In the genomic region with DNA sequence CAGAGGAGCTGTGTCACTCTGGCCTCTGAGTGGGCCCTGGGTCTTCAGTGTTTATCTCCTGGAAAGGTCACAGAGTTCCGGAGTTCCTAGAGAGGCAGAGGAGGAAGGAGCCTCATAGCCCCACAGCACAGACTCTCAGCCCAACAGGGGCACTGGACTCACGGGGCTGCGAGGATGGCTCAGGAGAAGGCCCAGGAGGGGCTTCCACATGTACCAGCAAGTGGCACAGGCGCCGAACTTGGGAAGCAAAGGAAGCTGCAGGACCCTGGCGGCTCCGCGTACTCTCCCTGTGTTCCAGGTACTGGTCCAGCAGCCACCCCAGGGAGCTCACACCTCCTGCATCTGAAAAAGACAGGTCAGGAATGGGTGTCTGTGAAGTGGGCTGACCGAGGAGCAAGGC, we compare ENCODE assay signal across 11 mouse cellular contexts. TPM values are rescaled to one million over a fixed set of nuclear protein-coding genes. Genes with fewer than 3 reads are reported as not detected.
DNase-seq lines count a peak whose midpoint lies in the region; ATAC-seq and TF ChIP-seq lines count a peak whose summit lies in the region.
"Had no signal": no experiment of that assay in that cellular context is flagged by ENCODE, and none has a peak within 500 bp of the region (broad histone marks: within the 10 kb centered on the region; RNA-seq: fewer than 3 reads in every experiment).

No protein-coding gene starts in this region.

- H3K9ac ChIP-seq in kidney, embryonic 15.5 days: no peak overlapping the region
- no peak overlapping the region; the same call in 1 of the 2 replicates for H3K9ac ChIP-seq in kidney, embryonic 14.5 days (ENCODE audit: low read depth, low read length)
- H3K9ac ChIP-seq in ES-Bruce4 (ENCODE audit: low read depth, poor library complexity, severe bottlenecking): peak overlapping the region; percentile 30
- peak overlapping the region; percentile 47 for H3K9ac ChIP-seq in limb, embryonic 11.5 days (ENCODE audit: low read length)

- H3K27ac ChIP-seq in kidney, embryonic 15.5 days: no peak overlapping the region
- no peak overlapping the region for H3K27ac ChIP-seq in kidney, embryonic 14.5 days (ENCODE audit: low read depth, low read length)
- H3K27ac ChIP-seq in ES-Bruce4 (ENCODE audit: insufficient read depth, low read length): no peak overlapping the region
- H3K27ac ChIP-seq in limb, embryonic 11.5 days (replicated peaks; ENCODE audit: low read depth, low read length): no peak overlapping the region

- ATAC-seq in kidney, embryonic 15.5 days (replicated peaks; ENCODE audit: low FRiP score): no peak
- ATAC-seq in kidney, embryonic 14.5 days (ENCODE audit: low FRiP score, low TSS enrichment): no peak
- no peak for ATAC-seq in limb, embryonic 11.5 days (ENCODE audit: insufficient number of reproducible peaks, low FRiP score, low TSS enrichment, low read depth)
- no peak for ATAC-seq in megakaryocyte-erythroid progenitor cell, adult 5-6 weeks (replicated peaks; ENCODE audit: low FRiP score, low TSS enrichment, poor library complexity, severe bottlenecking)

- peaks cover 12% of the 10 kb centered on the region for H3K27me3 ChIP-seq in kidney, embryonic 15.5 days
- H3K27me3 ChIP-seq in kidney, embryonic 14.5 days (ENCODE audit: control insufficient read depth, insufficient read depth, low read length): 0 out of 2 replicates have a peak, but pooled peaks cover 5% of the 10 kb centered on the region
- H3K27me3 ChIP-seq in E14TG2a.4 (ENCODE audit: insufficient read depth, low read length): peaks cover 64% of the 10 kb centered on the region
- H3K27me3 ChIP-seq in ES-Bruce4 (ENCODE audit: control insufficient read depth, insufficient read depth, low read length, poor library complexity, severe bottlenecking): no peaks in the 10 kb centered on the region
- H3K27me3 ChIP-seq in limb, embryonic 11.5 days (ENCODE audit: control insufficient read depth, insufficient read depth, low read length): peaks cover 8% of the 10 kb centered on the region; the same call in 1 of the 2 replicates

- H3K4me1 ChIP-seq in kidney, embryonic 15.5 days: 0 out of 2 replicates have a peak, but pooled peaks cover 7% of the 10 kb centered on the region
- H3K4me1 ChIP-seq in kidney, embryonic 14.5 days (ENCODE audit: control insufficient read depth, insufficient read depth, low read length): no peaks in the 10 kb centered on the region
- H3K4me1 ChIP-seq in E14TG2a.4 (replicated peaks; ENCODE audit: low read depth, low read length) (peaks cover 37% of the 10 kb centered on the region), ES-Bruce4 (ENCODE audit: control insufficient read depth, insufficient read depth, low read length) (no peaks in the 10 kb centered on the region)
- 0 out of 2 replicates have a peak, but pooled peaks cover 3% of the 10 kb centered on the region for H3K4me1 ChIP-seq in limb, embryonic 11.5 days (ENCODE audit: control insufficient read depth, insufficient read depth, low read length)

- H3K36me3 ChIP-seq in kidney, embryonic 15.5 days: no peaks in the 10 kb centered on the region
- H3K36me3 ChIP-seq in kidney, embryonic 14.5 days (ENCODE audit: control insufficient read depth, insufficient read depth, low read length): no peaks in the 10 kb centered on the region
- H3K36me3 ChIP-seq in E14TG2a.4 (ENCODE audit: insufficient read depth, low read length) (no peaks in the 10 kb centered on the region), ES-Bruce4 (ENCODE audit: control insufficient read depth, insufficient read depth, low read length, poor library complexity, severe bottlenecking) (no peaks in the 10 kb centered on the region)
- H3K36me3 ChIP-seq in limb, embryonic 11.5 days (ENCODE audit: control insufficient read depth, insufficient read depth, low read length): no peaks in the 10 kb centered on the region

- 72% methylated on average over 9 of the region's 9 CpGs for WGBS in kidney, embryonic 15.5 days
- 78% methylated on average over 9 of the region's 9 CpGs for WGBS in kidney, embryonic 14.5 days
- 78% methylated on average over 9 of the region's 9 CpGs for WGBS in limb, embryonic 11.5 days

- TF ChIP-seq CTCF in E14TG2a.4 (conservative IDR thresholded peaks at IDR 0.05; ENCODE audit: low read length) (no peak), ES-Bruce4 (IDR thresholded peaks at IDR 0.05; ENCODE audit: low read depth, low read length) (no peak)

- peak overlapping the region; percentile 40; the same call in 1 of the 2 replicates for H3K4me2 ChIP-seq in kidney, embryonic 15.5 days
- H3K4me2 ChIP-seq in kidney, embryonic 14.5 days (replicated peaks; ENCODE audit: low read depth, low read length): no peak overlapping the region
- H3K4me2 ChIP-seq in limb, embryonic 11.5 days (ENCODE audit: low read depth, severe bottlenecking): peak overlapping the region; percentile 13; the same call in 1 of the 2 replicates

- no peaks in the 10 kb centered on the region for H3K9me3 ChIP-seq in kidney, embryonic 15.5 days (replicated peaks)
- no peaks in the 10 kb centered on the region for H3K9me3 ChIP-seq in kidney, embryonic 14.5 days (ENCODE audit: control insufficient read depth, low read length)
- H3K9me3 ChIP-seq in E14TG2a.4 (ENCODE audit: low read length) (no peaks in the 10 kb centered on the region), ES-Bruce4 (replicated peaks; ENCODE audit: control insufficient read depth, insufficient read depth, low read length, poor library complexity, severe bottlenecking) (no peaks in the 10 kb centered on the region)
- H3K9me3 ChIP-seq in limb, embryonic 11.5 days (ENCODE audit: control insufficient read depth, low read length): no peaks in the 10 kb centered on the region

- DNase-seq in limb, embryonic 11.5 days (ENCODE audit: low spot score): no peak
- DNase-seq in adrenal gland, postnatal 10 days: no peak
- DNase-seq: adrenal gland, adult 2 months; cerebellum, adult 18-20 months; kidney, adult 11 months; layer of hippocampus, postnatal 36 days had no signal

- TF ChIP-seq EP300 in ES-Bruce4 (IDR thresholded peaks at IDR 0.05; ENCODE audit: insufficient read depth, low read depth, low read length): no peak

- TF ChIP-seq POLR2A in ES-Bruce4 (IDR thresholded peaks at IDR 0.05; ENCODE audit: insufficient read depth, low read length): no peak

- no peak overlapping the region for H3K4me3 ChIP-seq in kidney, embryonic 15.5 days (replicated peaks)
- H3K4me3 ChIP-seq in kidney, embryonic 14.5 days (ENCODE audit: low read length): no peak overlapping the region
- H3K4me3 ChIP-seq in E14TG2a.4 (replicated peaks; ENCODE audit: low read length): peak overlapping the region; percentile 67
- peak overlapping the region; percentile 57 for H3K4me3 ChIP-seq in ES-Bruce4 (ENCODE audit: low read depth, low read length)
- no peak overlapping the region for H3K4me3 ChIP-seq in limb, embryonic 11.5 days (ENCODE audit: low read depth, low read length)

RNA-seq across cellular contexts. Expression of a gene that starts 24.7 kb away (rescaled TPM):
- 58.0 and 58.5 TPM in 2 replicates for polyA plus RNA-seq in kidney, embryonic 15.5 days (2015; fragmentation: Nextera tagmentation; extraction: Ambion mirVana)
- polyA plus RNA-seq in kidney, embryonic 14.5 days (2014; fragmentation: Nextera tagmentation; extraction: Ambion mirVana): 67.9 and 71.2 TPM in 2 replicates
- polyA plus RNA-seq in ES-Bruce4 (2011; ENCODE audit: insufficient read depth, insufficient read length, low read depth, missing spikeins): 21.8 and 24.1 TPM in 2 replicates
- polyA plus RNA-seq in limb, embryonic 11.5 days (2014; fragmentation: Nextera tagmentation; extraction: Ambion mirVana): 59.7 and 62.3 TPM in 2 replicates
- total RNA-seq in adrenal gland, postnatal 10 days (2021): 1 to 10 TPM; 5.7 to 6.1 TPM
- 49.4 and 60.5 TPM in 2 replicates for total RNA-seq in megakaryocyte-erythroid progenitor cell, adult 5-6 weeks (2014; fragmentation: Nextera tagmentation)
- total RNA-seq in megakaryocyte-erythroid progenitor cell, adult 5-6 weeks (2017): 15.6 and 27.7 TPM in 2 replicates

RNA-seq across cellular contexts. Expression of a gene that starts 25.0 kb away (rescaled TPM):
- 5.3 and 5.8 TPM in 2 replicates for polyA plus RNA-seq in kidney, embryonic 15.5 days (2015; fragmentation: Nextera tagmentation; extraction: Ambion mirVana)
- polyA plus RNA-seq in kidney, embryonic 14.5 days (2014; fragmentation: Nextera tagmentation; extraction: Ambion mirVana): 3.0 and 4.8 TPM in 2 replicates
- polyA plus RNA-seq in ES-Bruce4 (2011; ENCODE audit: insufficient read depth, insufficient read length, low read depth, missing spikeins): 4.4 and 6.2 TPM in 2 replicates
- 3.8 and 3.9 TPM in 2 replicates for polyA plus RNA-seq in limb, embryonic 11.5 days (2014; fragmentation: Nextera tagmentation; extraction: Ambion mirVana)
- 10 to 100 TPM; 14.3 to 22.9 TPM for total RNA-seq in adrenal gland, postnatal 10 days (2021)
- 14.1 and 19.6 TPM in 2 replicates for total RNA-seq in megakaryocyte-erythroid progenitor cell, adult 5-6 weeks (2014; fragmentation: Nextera tagmentation)
- total RNA-seq in megakaryocyte-erythroid progenitor cell, adult 5-6 weeks (2017): 2.5 and 4.8 TPM in 2 replicates

RNA-seq across cellular contexts. Expression of a gene that starts 33.7 kb away (rescaled TPM):
- polyA plus RNA-seq in kidney, embryonic 15.5 days (2015; fragmentation: Nextera tagmentation; extraction: Ambion mirVana): 0.17 and 0.26 TPM in 2 replicates
- polyA plus RNA-seq in kidney, embryonic 14.5 days (2014; fragmentation: Nextera tagmentation; extraction: Ambion mirVana): 0.04 and 0.11 TPM in 2 replicates
- 0.90 and 1.3 TPM in 2 replicates for polyA plus RNA-seq in ES-Bruce4 (2011; ENCODE audit: insufficient read depth, insufficient read length, low read depth, missing spikeins)
- 0.27 and 0.58 TPM in 2 replicates for polyA plus RNA-seq in limb, embryonic 11.5 days (2014; fragmentation: Nextera tagmentation; extraction: Ambion mirVana)
- total RNA-seq in adrenal gland, postnatal 10 days (2021): 1 to 10 TPM; 1.2 to 2.2 TPM
- 0.10 TPM in 1 of 2 replicates, not detected in the other for total RNA-seq in megakaryocyte-erythroid progenitor cell, adult 5-6 weeks (2014; fragmentation: Nextera tagmentation)
- total RNA-seq in megakaryocyte-erythroid progenitor cell, adult 5-6 weeks (2017): 0.14 TPM in 1 of 2 replicates, not detected in the other

RNA-seq across cellular contexts. Expression of a gene that starts 34.8 kb away (rescaled TPM):
- polyA plus RNA-seq in kidney, embryonic 15.5 days (2015; fragmentation: Nextera tagmentation; extraction: Ambion mirVana): 9.1 and 9.5 TPM in 2 replicates
- polyA plus RNA-seq in kidney, embryonic 14.5 days (2014; fragmentation: Nextera tagmentation; extraction: Ambion mirVana): 10.3 and 12.8 TPM in 2 replicates
- polyA plus RNA-seq in ES-Bruce4 (2011; ENCODE audit: insufficient read depth, insufficient read length, low read depth, missing spikeins): 40.5 and 42.0 TPM in 2 replicates
- 8.3 and 9.8 TPM in 2 replicates for polyA plus RNA-seq in limb, embryonic 11.5 days (2014; fragmentation: Nextera tagmentation; extraction: Ambion mirVana)
- total RNA-seq in adrenal gland, postnatal 10 days (2021): 10 to 100 TPM; 33.6 to 37.6 TPM
- total RNA-seq in megakaryocyte-erythroid progenitor cell, adult 5-6 weeks (2014; fragmentation: Nextera tagmentation): 26.2 and 44.3 TPM in 2 replicates
- total RNA-seq in megakaryocyte-erythroid progenitor cell, adult 5-6 weeks (2017): 19.3 and 20.5 TPM in 2 replicates

Comparison
In these comparisons a context has a peak if more than half of its experiments do, and no peak if none do; other contexts are left out.
1. H3K4me3 ChIP-seq: peak in E14TG2a.4 (single experiment) and ES-Bruce4 (single experiment); none in kidney, embryonic 15.5 days (single experiment), kidney, embryonic 14.5 days (single experiment) and limb, embryonic 11.5 days (single experiment).
2. H3K9ac ChIP-seq: peak in ES-Bruce4 (single experiment) and limb, embryonic 11.5 days (single experiment); none in kidney, embryonic 15.5 days (single experiment) and kidney, embryonic 14.5 days (single experiment).